Mouse (Mus musculus): ENCODE measurements around the gene F11r. TPM values are rescaled to one million over a fixed set of nuclear protein-coding genes. Genes with fewer than 3 reads are reported as not detected.

The F11r gene
- total and polyA plus RNA-seq, 3 experiments, result 0.74 to 1.6 (median 1.3) TPM

DNA sequence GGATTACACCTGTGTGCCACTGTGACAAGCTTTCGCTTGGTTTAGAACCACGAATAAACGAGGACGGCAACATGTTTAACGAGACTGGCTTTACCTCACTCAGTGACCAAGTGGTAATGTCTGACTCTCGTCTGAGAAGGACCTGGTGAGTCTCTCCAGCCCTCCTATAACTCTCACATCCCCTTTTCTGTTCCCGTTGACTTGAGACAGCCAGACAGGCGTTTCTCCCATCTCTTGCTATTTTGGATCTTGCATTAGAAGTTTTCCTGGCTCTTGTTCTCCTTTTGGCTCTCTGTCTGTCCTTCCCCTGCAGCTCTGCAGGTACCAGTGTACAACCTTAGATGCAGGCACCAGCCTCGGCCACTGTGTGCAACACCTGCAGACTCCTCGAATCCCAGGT is 13.7 kb downstream of the F11r start:
- DNase-seq (ENCODE audit: extremely low read depth), result no peak
- no peaks in the 10 kb centered on the region for H3K36me3 ChIP-seq (replicated peaks in 1 of 2; ENCODE audit: control insufficient read depth in 1 of 2, insufficient read depth in 1 of 2, low read length in 1 of 2)
- no peak overlapping the region for H3K27ac ChIP-seq (ENCODE audit: insufficient read depth, low read depth)
- dilution Hi-C loops (cut with MboI; ENCODE audit: extremely low pct_ligation_motif_present, extremely low pct_unique_long_range_greater_than_20kb, low sequenced_read_pairs) (no loop called here), in situ Hi-C loops (cut with MboI; ENCODE audit: low pct_ligation_motif_present, low pct_unique_long_range_greater_than_20kb, low sequenced_read_pairs) (no loop called here)
- H3K79me2 ChIP-seq (replicated peaks; ENCODE audit: control insufficient read depth, extremely low read depth, insufficient read depth, poor library complexity, severe bottlenecking), result no peaks in the 10 kb centered on the region
- H3K9me3 ChIP-seq (replicated peaks; ENCODE audit: low read length), result peaks cover 2% of the 10 kb centered on the region
- H3K9ac ChIP-seq (ENCODE audit: insufficient read depth, low read depth), result no peak overlapping the region
- peaks cover 7 to 26% of the 10 kb centered on the region in 2 experiments for H3K4me1 ChIP-seq (ENCODE audit: control insufficient read depth in 1 of 2, insufficient read depth in 2 of 2)
- H3K4me3 ChIP-seq (replicated peaks in 1 of 3; ENCODE audit: low read depth in 2 of 3, low read length in 2 of 3, poor library complexity in 1 of 3), result no peak overlapping the region
- TF ChIP-seq MEF2A (IDR thresholded peaks at IDR 0.05; ENCODE audit: borderline replicate concordance, low read depth, low read length), result peak; percentile 67
- no peak for TF ChIP-seq TBP (conservative IDR thresholded peaks at IDR 0.05; ENCODE audit: low read depth, low read length)
- no peak for TF ChIP-seq CHD1 (IDR thresholded peaks at IDR 0.05; ENCODE audit: low read depth, low read length)
- no peak for TF ChIP-seq SIN3A (IDR thresholded peaks at IDR 0.05; ENCODE audit: low read length)
- peak; percentile 90 for TF ChIP-seq IRF4 (IDR thresholded peaks at IDR 0.05; ENCODE audit: low read depth, low read length)
- peak; percentile 88 for TF ChIP-seq EP300 (IDR thresholded peaks at IDR 0.05; ENCODE audit: low read length)
- no peak for TF ChIP-seq ZC3H11A (IDR thresholded peaks at IDR 0.05; ENCODE audit: low read depth, low read length)
- TF ChIP-seq MAZ (IDR thresholded peaks at IDR 0.05; ENCODE audit: low read depth, low read length), result no peak
- TF ChIP-seq BHLHE40 (IDR thresholded peaks at IDR 0.05; ENCODE audit: low read depth, low read length), result no peak
- no peak for TF ChIP-seq RCOR1 (conservative IDR thresholded peaks at IDR 0.05; ENCODE audit: low read depth, low read length)
- no peak for TF ChIP-seq SMC3 (IDR thresholded peaks at IDR 0.05; ENCODE audit: low read depth, low read length)
- TF ChIP-seq CTCF (conservative IDR thresholded peaks at IDR 0.05 in 1 of 2, IDR thresholded peaks at IDR 0.05 in 1 of 2; ENCODE audit: low read depth in 2 of 2, low read length in 2 of 2), result no peak
- no peak for TF ChIP-seq ELF1 (IDR thresholded peaks at IDR 0.05; ENCODE audit: low read depth, low read length)
- TF ChIP-seq PAX5 (IDR thresholded peaks at IDR 0.05; ENCODE audit: low read length), result no peak
- H3K4me2 ChIP-seq (ENCODE audit: insufficient read depth, low read depth, poor library complexity, severe bottlenecking), result peak overlapping the region; percentile 55
- H3K27me3 ChIP-seq (replicated peaks), result no peaks in the 10 kb centered on the region

DNA sequence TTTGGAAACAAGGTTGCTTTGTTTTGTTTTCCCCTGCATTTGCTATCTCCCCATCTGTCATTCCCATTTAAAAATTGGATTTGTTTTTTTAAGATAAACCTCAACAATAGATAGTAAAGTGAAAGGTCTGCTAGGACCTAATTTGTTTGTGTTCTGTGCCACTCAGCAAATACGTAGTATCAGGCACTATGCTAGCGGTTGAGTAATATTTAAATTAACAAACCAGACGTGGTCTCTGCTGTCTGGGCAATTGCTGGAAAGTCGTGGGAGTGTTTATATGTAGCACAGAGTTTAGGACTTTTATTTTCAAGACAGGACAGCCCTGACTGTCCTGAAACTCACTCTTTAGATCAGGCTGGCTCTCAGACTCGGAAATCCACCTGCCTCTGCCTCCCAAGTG is 15.2 kb downstream of the F11r start:
- Histone ChIP-seq H3K4me1 (ENCODE audit: control insufficient read depth in 1 of 2, insufficient read depth in 2 of 2) (peaks cover 7 to 26% of the 10 kb centered on the region in 2 experiments), H3K9me3 (replicated peaks; ENCODE audit: low read length) (no peaks in the 10 kb centered on the region), H3K4me3 (replicated peaks in 1 of 3; ENCODE audit: low read depth in 2 of 3, low read length in 2 of 3, poor library complexity in 1 of 3) (no peak overlapping the region), H3K4me2 (ENCODE audit: insufficient read depth, low read depth, poor library complexity, severe bottlenecking) (no peak overlapping the region), H3K79me2 (replicated peaks; ENCODE audit: control insufficient read depth, extremely low read depth, insufficient read depth, poor library complexity, severe bottlenecking) (no peaks in the 10 kb centered on the region), H3K27ac (ENCODE audit: insufficient read depth, low read depth) (no peak overlapping the region), H3K36me3 (replicated peaks in 1 of 2; ENCODE audit: control insufficient read depth in 1 of 2, insufficient read depth in 1 of 2, low read length in 1 of 2) (no peaks in the 10 kb centered on the region), H3K9ac (ENCODE audit: insufficient read depth, low read depth) (no peak overlapping the region), H3K27me3 (replicated peaks) (no peaks in the 10 kb centered on the region)
- DNase-seq (ENCODE audit: extremely low read depth), result no peak
- in situ Hi-C loops (cut with MboI; ENCODE audit: low pct_ligation_motif_present, low pct_unique_long_range_greater_than_20kb, low sequenced_read_pairs) (no loop called here), dilution Hi-C loops (cut with MboI; ENCODE audit: extremely low pct_ligation_motif_present, extremely low pct_unique_long_range_greater_than_20kb, low sequenced_read_pairs) (no loop called here)
- no peak for TF ChIP-seq NRF1 (IDR thresholded peaks at IDR 0.05; ENCODE audit: low read depth, low read length)
- TF ChIP-seq CHD1 (IDR thresholded peaks at IDR 0.05; ENCODE audit: low read depth, low read length), result no peak
- no peak for TF ChIP-seq ZMIZ1 (IDR thresholded peaks at IDR 0.05; ENCODE audit: low read depth, low read length)
- TF ChIP-seq RAD21 (IDR thresholded peaks at IDR 0.05; ENCODE audit: low read depth, low read length), result no peak
- TF ChIP-seq ETS1 (conservative IDR thresholded peaks at IDR 0.05; ENCODE audit: low read depth, low read length), result no peak
